9 mouse cellular contexts compared by ENCODE assay signal in the genomic region with DNA sequence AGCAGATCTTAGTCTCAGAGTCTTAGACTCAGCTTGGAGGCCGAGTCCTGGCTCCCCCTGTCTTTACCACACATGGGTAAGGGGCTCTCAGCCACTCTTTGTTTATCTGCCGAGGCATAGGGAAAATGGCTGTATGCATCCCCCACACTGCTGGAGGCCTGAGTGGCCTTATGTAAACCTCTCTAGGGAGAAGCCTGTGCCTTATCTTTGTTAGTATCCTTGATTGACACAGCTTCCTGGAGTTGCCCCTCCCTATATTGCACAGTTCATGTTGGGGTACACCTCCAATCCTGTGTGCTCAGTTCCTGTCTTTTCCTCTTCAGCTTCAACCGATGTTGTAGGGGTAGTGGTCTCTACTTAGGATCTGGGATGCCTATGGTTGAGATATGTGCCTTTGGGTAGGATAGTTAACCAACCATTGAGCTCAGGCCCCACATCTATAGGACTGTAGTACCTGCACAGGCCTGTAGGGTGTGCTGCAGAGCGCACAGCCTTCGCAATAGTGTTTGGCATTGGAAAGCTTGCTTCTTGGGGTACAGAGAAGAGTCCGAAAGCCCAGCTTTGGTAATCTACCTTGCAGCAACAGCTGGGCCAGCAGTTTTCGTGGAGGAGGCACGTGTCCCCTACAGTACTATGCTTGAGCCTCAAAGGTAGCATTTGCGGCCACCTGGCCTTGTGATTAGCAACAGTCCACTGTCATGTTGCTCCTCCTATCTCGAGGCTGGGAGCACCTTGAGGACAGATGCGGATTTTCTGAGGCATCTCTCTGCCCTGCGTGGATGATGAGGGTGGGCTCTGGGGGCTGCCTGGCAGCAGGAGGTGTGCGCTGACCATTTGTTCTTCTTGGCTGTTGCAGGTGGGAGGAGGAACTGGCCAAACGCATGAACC. TPM values are rescaled to one million over a fixed set of nuclear protein-coding genes. Genes with fewer than 3 reads are reported as not detected.
DNase-seq lines count a peak whose midpoint lies in the region; ATAC-seq lines count a peak whose summit lies in the region.
"Had no signal": no experiment of that assay in that cellular context is flagged by ENCODE, and none has a peak within 500 bp of the region (broad histone marks: within the 10 kb centered on the region; RNA-seq: fewer than 3 reads in every experiment).

A gene (plus strand): TSS at position 830 of the 888 bp plus-strand sequence.

- peaks cover 51% of the 10 kb centered on the region for H3K4me1 ChIP-seq in forebrain, embryonic 10.5 days
- H3K4me1 ChIP-seq in forebrain, embryonic 14.5 days (ENCODE audit: control insufficient read depth, insufficient read depth, low read length), result peaks cover 16% of the 10 kb centered on the region
- H3K4me1 ChIP-seq in forebrain, embryonic 16.5 days (replicated peaks; ENCODE audit: control insufficient read depth, insufficient read depth, low read length), result peaks cover 15% of the 10 kb centered on the region
- H3K4me1 ChIP-seq in kidney, embryonic 15.5 days, result peaks cover 55% of the 10 kb centered on the region
- H3K4me1 ChIP-seq in lung, embryonic 16.5 days (replicated peaks; ENCODE audit: control insufficient read depth, insufficient read depth, low read length), result peaks cover 50% of the 10 kb centered on the region

- no peak for DNase-seq in forebrain, embryonic 10.5 days (ENCODE audit: extremely low spot score, low spot score)
- DNase-seq in forebrain, embryonic 14.5 days (ENCODE audit: low spot score), result no peak
- DNase-seq in 416B (ENCODE audit: low read depth), result peak; percentile 64
- peak; percentile 54 to 64 for DNase-seq in adrenal gland, postnatal 36 days
- DNase-seq in spleen, postnatal 36 days (ENCODE audit: low spot score in 2 of 2), result peak; percentile 30 to 40

- peaks cover 15% of the 10 kb centered on the region for H3K36me3 ChIP-seq in forebrain, embryonic 10.5 days (replicated peaks)
- no peaks in the 10 kb centered on the region for H3K36me3 ChIP-seq in forebrain, embryonic 14.5 days (ENCODE audit: control insufficient read depth, insufficient read depth, low read length)
- H3K36me3 ChIP-seq in forebrain, embryonic 16.5 days (ENCODE audit: control insufficient read depth, insufficient read depth), result no peaks in the 10 kb centered on the region
- H3K36me3 ChIP-seq in kidney, embryonic 15.5 days, result peaks cover 37% of the 10 kb centered on the region
- peaks cover 2% of the 10 kb centered on the region; the same call in 1 of the 2 replicates for H3K36me3 ChIP-seq in lung, embryonic 16.5 days (ENCODE audit: control insufficient read depth, insufficient read depth, low read length)

- no peak for ATAC-seq in forebrain, embryonic 14.5 days
- no peak for ATAC-seq in forebrain, embryonic 16.5 days
- ATAC-seq in kidney, embryonic 15.5 days (replicated peaks; ENCODE audit: low FRiP score), result no peak
- ATAC-seq in lung, embryonic 16.5 days (ENCODE audit: low read depth), result no peak

- H3K4me3 ChIP-seq in forebrain, embryonic 10.5 days, result no peak within 1 kb of the TSS
- H3K4me3 ChIP-seq in forebrain, embryonic 14.5 days (ENCODE audit: low read depth, low read length), result no peak within 1 kb of the TSS
- no peak within 1 kb of the TSS for H3K4me3 ChIP-seq in forebrain, embryonic 16.5 days (replicated peaks; ENCODE audit: low read length)
- no peak within 1 kb of the TSS for H3K4me3 ChIP-seq in kidney, embryonic 15.5 days (replicated peaks)
- H3K4me3 ChIP-seq in lung, embryonic 16.5 days (ENCODE audit: low read length), result no peak within 1 kb of the TSS
- H3K4me3 ChIP-seq: midbrain, embryonic 12.5 days had no signal

- no peaks in the 10 kb centered on the region for H3K9me3 ChIP-seq in forebrain, embryonic 10.5 days
- H3K9me3 ChIP-seq in forebrain, embryonic 14.5 days (replicated peaks; ENCODE audit: control insufficient read depth, low read length), result no peaks in the 10 kb centered on the region
- H3K9me3 ChIP-seq in forebrain, embryonic 16.5 days (ENCODE audit: control insufficient read depth, low read length), result no peaks in the 10 kb centered on the region
- no peaks in the 10 kb centered on the region for H3K9me3 ChIP-seq in kidney, embryonic 15.5 days (replicated peaks)
- H3K9me3 ChIP-seq in lung, embryonic 16.5 days (ENCODE audit: control insufficient read depth, low read length), result no peaks in the 10 kb centered on the region
- H3K9me3 ChIP-seq: midbrain, embryonic 12.5 days had no signal

- no peak within 1 kb of the TSS for H3K4me2 ChIP-seq in forebrain, embryonic 14.5 days (ENCODE audit: low read length)
- H3K4me2 ChIP-seq in forebrain, embryonic 16.5 days (ENCODE audit: low read length), result no peak within 1 kb of the TSS
- H3K4me2 ChIP-seq in kidney, embryonic 15.5 days, result no peak within 1 kb of the TSS
- no peak within 1 kb of the TSS for H3K4me2 ChIP-seq in lung, embryonic 16.5 days (ENCODE audit: low read depth, low read length)
- H3K4me2 ChIP-seq: midbrain, embryonic 12.5 days had no signal

- H3K27ac ChIP-seq in forebrain, embryonic 10.5 days, result peak within 1 kb of the TSS; percentile 51
- no peak within 1 kb of the TSS for H3K27ac ChIP-seq in forebrain, embryonic 14.5 days (ENCODE audit: low read depth, low read length)
- no peak within 1 kb of the TSS for H3K27ac ChIP-seq in forebrain, embryonic 16.5 days (ENCODE audit: low read length)
- peak within 1 kb of the TSS; percentile 74 for H3K27ac ChIP-seq in kidney, embryonic 15.5 days
- H3K27ac ChIP-seq in lung, embryonic 16.5 days (ENCODE audit: low read length), result peak within 1 kb of the TSS; percentile 89
- H3K27ac ChIP-seq: midbrain, embryonic 12.5 days had no signal

- H3K27me3 ChIP-seq in forebrain, embryonic 10.5 days (ENCODE audit: poor library complexity, severe bottlenecking), result peaks cover 6% of the 10 kb centered on the region
- H3K27me3 ChIP-seq in forebrain, embryonic 14.5 days (replicated peaks; ENCODE audit: control insufficient read depth, insufficient read depth, low read length), result no peaks in the 10 kb centered on the region
- no peaks in the 10 kb centered on the region for H3K27me3 ChIP-seq in forebrain, embryonic 16.5 days (replicated peaks; ENCODE audit: control insufficient read depth, insufficient read depth, low read length)
- H3K27me3 ChIP-seq in kidney, embryonic 15.5 days, result no peaks in the 10 kb centered on the region
- no peaks in the 10 kb centered on the region for H3K27me3 ChIP-seq in lung, embryonic 16.5 days (ENCODE audit: control insufficient read depth, insufficient read depth, low read depth, low read length)
- H3K27me3 ChIP-seq: midbrain, embryonic 12.5 days had no signal

- WGBS in forebrain, embryonic 10.5 days, result 49% methylated on average over 14 of the region's 14 CpGs
- WGBS in forebrain, embryonic 14.5 days, result 53% methylated on average over 14 of the region's 14 CpGs
- 51% methylated on average over 14 of the region's 14 CpGs for WGBS in forebrain, embryonic 16.5 days
- WGBS in kidney, embryonic 15.5 days, result 52% methylated on average over 14 of the region's 14 CpGs
- WGBS in lung, embryonic 16.5 days, result 47% methylated on average over 14 of the region's 14 CpGs

- no peak within 1 kb of the TSS for H3K9ac ChIP-seq in forebrain, embryonic 14.5 days (ENCODE audit: low read length)
- H3K9ac ChIP-seq in forebrain, embryonic 16.5 days (replicated peaks; ENCODE audit: low read depth, low read length), result 0 out of 2 replicates have a peak within 1 kb of the TSS, but pooled peaks have one; percentile 10
- 0 out of 2 replicates have a peak within 1 kb of the TSS, but pooled peaks have one; percentile 1 for H3K9ac ChIP-seq in kidney, embryonic 15.5 days
- H3K9ac ChIP-seq in lung, embryonic 16.5 days (ENCODE audit: low read length), result peak within 1 kb of the TSS; percentile 54
- H3K9ac ChIP-seq: midbrain, embryonic 12.5 days had no signal

RNA-seq across cellular contexts. Expression of the gene that starts here (rescaled TPM):
- polyA plus RNA-seq in forebrain, embryonic 10.5 days (2016; fragmentation: Nextera tagmentation; extraction: Ambion mirVana), result not detected in 2 replicates
- polyA plus RNA-seq in forebrain, embryonic 14.5 days (2014; fragmentation: Nextera tagmentation; extraction: Ambion mirVana), result not detected in 2 replicates
- not detected for total RNA-seq in adrenal gland, postnatal 36 days (2021)
- not detected in 2 replicates for polyA plus RNA-seq in forebrain, embryonic 16.5 days (2015; fragmentation: Nextera tagmentation; extraction: Ambion mirVana)
- not detected in 2 replicates for polyA plus RNA-seq in kidney, embryonic 15.5 days (2015; fragmentation: Nextera tagmentation; extraction: Ambion mirVana)
- 0.05 TPM in 1 of 2 replicates, not detected in the other for polyA plus RNA-seq in lung, embryonic 16.5 days (2015; fragmentation: Nextera tagmentation; extraction: Ambion mirVana)
- polyA plus RNA-seq: midbrain, embryonic 12.5 days had no signal

Comparison
In these comparisons a context has a peak if more than half of its experiments do, and no peak if none do; other contexts are left out.
1. H3K27ac ChIP-seq: peak in forebrain, embryonic 10.5 days (single experiment), kidney, embryonic 15.5 days (single experiment) and lung, embryonic 16.5 days (single experiment); none in forebrain, embryonic 14.5 days (single experiment) and forebrain, embryonic 16.5 days (single experiment).
2. Peak in DNase-seq in adrenal gland, postnatal 36 days; RNA of the gene not detected or under 1 TPM.
3. DNase-seq: peak in 416B (single experiment) and spleen, postnatal 36 days (2 of 2); none in forebrain, embryonic 10.5 days (single experiment) and forebrain, embryonic 14.5 days (single experiment).